Mouse (Mus musculus) erythroblast, embryonic 14.5 days (primary cell): Measurements from ENCODE around the gene Bin2. TPM values are rescaled to one million over a fixed set of nuclear protein-coding genes. Genes with fewer than 3 reads are reported as not detected.

ENCODE experiments used
- H3K27me3 ChIP-seq: 2 replicates; pipeline ENCODE4 v1.6.1; 2012; ENCODE audit warnings: inconsistent platforms; ENCODE audit not compliant: control insufficient read depth
- H3K36me3 ChIP-seq: 2 replicates; pipeline ENCODE4 v1.6.1; 2012; ENCODE audit warnings: mild to moderate bottlenecking, inconsistent platforms; ENCODE audit not compliant: control insufficient read depth
- H3K4me1 ChIP-seq: 2 replicates; pipeline ENCODE4 v1.6.1; 2012; ENCODE audit warnings: inconsistent platforms; ENCODE audit not compliant: control insufficient read depth
- H3K4me3 ChIP-seq: replicated peaks from 2 replicates; pipeline ENCODE3; 2012; ENCODE audit warnings: moderate library complexity, mild to moderate bottlenecking, inconsistent platforms
- H3K9me3 ChIP-seq: 2 replicates; pipeline ENCODE4 v1.6.1; 2012; ENCODE audit warnings: low read length, inconsistent platforms, mixed read lengths; ENCODE audit not compliant: control insufficient read depth
- GATA1 ChIP-seq: IDR thresholded peaks from 2 replicates; pipeline ENCODE4 v1.6.1; 2012; ENCODE audit warnings: low read length, inconsistent platforms, mixed read lengths
- TAL1 ChIP-seq: IDR thresholded peaks from 3 replicates; pipeline ENCODE4 v1.6.1; 2012; ENCODE audit warnings: low read length, inconsistent platforms, mixed read lengths
- polyA plus RNA-seq: library from polyadenylated mRNA; stranded (reverse); fragments of >175 nt; gene quantifications from 2 replicates; pipeline ENCODE4 v1.2.3, GENCODE M21; 2012

The Bin2 gene
- polyA plus RNA-seq, 1 experiment, result 2.2 TPM

DNA sequence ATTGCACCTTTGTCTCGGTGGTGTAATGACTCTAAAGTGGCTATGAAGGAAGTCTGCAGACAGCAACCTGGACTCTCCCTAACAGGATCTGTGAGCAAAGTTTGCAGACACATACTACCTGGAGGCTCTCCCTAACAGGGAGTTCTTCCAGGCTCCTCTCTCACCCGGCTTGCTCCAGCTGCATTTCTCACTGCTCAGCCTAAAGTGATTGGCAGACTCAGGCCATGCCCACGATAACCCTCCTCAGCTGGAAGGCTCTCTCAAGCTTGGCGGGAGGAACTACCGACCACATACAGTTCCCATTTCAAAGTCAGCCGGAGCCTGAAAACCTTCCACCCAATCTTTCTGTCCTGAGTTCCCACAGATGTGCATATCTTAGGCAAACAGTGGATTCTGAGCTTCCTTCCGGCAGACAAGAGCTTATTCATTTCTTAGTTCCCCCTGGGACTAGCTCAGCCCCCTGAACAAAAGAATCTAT lies 3.1 kb downstream of the Bin2 start:
- peaks cover 37% of the 10 kb centered on the region for H3K4me1 ChIP-seq
- no peak for TF ChIP-seq GATA1
- TF ChIP-seq TAL1, result no peak
- no peaks in the 10 kb centered on the region for H3K36me3 ChIP-seq
- no peaks in the 10 kb centered on the region for H3K9me3 ChIP-seq
- H3K4me3 ChIP-seq, result no peak overlapping the region
- H3K27me3 ChIP-seq, result peaks cover 22% of the 10 kb centered on the region

- Histone ChIP-seq H3K9me3 (no peaks in the 10 kb centered on the region), H3K36me3 (no peaks in the 10 kb centered on the region), H3K4me3 (no peak overlapping the region), H3K27me3 (peaks cover 22% of the 10 kb centered on the region), H3K4me1 (peaks cover 37% of the 10 kb centered on the region)
- TF ChIP-seq TAL1, result no peak
Observed at GRCm38 (mm10) chr15:100665411-100666218, 3.7 kb downstream of the Bin2 start.

GRCm38 (mm10) chr15:100664813-100665274 lies 4.5 kb downstream of the Bin2 start:
- no peaks in the 10 kb centered on the region for H3K9me3 ChIP-seq
- H3K27me3 ChIP-seq, result peaks cover 22% of the 10 kb centered on the region
- TF ChIP-seq TAL1 (no peak), GATA1 (no peak)
- H3K4me1 ChIP-seq, result peaks cover 37% of the 10 kb centered on the region
- no peak overlapping the region for H3K4me3 ChIP-seq
- no peaks in the 10 kb centered on the region for H3K36me3 ChIP-seq

DNA sequence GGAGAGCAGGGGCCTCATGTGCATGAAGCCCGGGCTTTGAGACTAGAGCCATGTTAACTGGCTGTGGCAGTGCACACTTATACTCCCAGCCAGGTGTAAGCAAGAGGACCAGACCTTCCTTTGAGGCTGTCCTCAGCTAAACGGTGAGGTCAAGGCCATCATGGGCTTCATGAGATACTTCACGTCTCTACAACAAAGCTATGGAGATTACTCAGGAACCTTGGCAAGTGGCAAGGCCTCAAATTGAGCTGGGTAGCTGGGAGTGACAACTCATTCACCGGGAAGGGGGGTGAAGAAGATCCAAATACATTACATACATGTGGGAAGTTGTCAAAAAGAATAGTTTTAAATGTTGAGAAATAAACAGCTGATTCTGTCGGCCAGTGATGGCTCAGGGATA lies 8.5 kb downstream of the Bin2 start:
- H3K4me3 ChIP-seq, result no peak overlapping the region
- H3K36me3 ChIP-seq, result peaks cover 2% of the 10 kb centered on the region
- no peaks in the 10 kb centered on the region for H3K9me3 ChIP-seq
- no peaks in the 10 kb centered on the region for H3K27me3 ChIP-seq
- TF ChIP-seq GATA1 (no peak), TAL1 (no peak)
- peaks cover 7% of the 10 kb centered on the region; the same call in 1 of the 2 replicates for H3K4me1 ChIP-seq

DNA sequence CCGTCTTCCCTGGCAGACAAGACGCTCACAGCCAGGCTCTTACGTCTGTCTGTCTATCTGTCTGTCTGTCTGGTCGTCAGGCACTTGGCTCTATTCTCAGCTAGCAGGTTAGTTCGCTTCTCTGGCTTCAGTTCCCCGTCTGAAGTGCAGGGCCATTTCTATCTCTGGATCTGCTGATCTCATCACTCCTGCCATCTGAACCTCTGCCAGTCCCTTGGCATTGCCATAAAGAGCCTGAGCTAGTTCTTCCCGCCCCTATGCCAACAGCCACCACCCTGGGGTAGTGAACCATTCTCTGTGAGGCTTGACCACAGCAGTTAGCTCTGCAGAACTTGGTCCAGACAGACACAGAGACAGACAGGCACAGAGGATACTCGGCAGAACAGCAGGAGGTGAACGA lies 9.0 kb downstream of the Bin2 start:
- Histone ChIP-seq H3K4me3 (no peak overlapping the region), H3K4me1 (peaks cover 4% of the 10 kb centered on the region; the same call in 1 of the 2 replicates), H3K9me3 (no peaks in the 10 kb centered on the region)

GRCm38 (mm10) chr15:100655201-100655600 lies 14.2 kb downstream of the Bin2 start:
- Histone ChIP-seq H3K27me3 (no peaks in the 10 kb centered on the region), H3K4me3 (no peak overlapping the region), H3K36me3 (peaks cover 4% of the 10 kb centered on the region), H3K4me1 (peaks cover 9% of the 10 kb centered on the region), H3K9me3 (no peaks in the 10 kb centered on the region)
- TF ChIP-seq GATA1, result no peak
- no peak for TF ChIP-seq TAL1

More for the DNA sequence above, 9.0 kb downstream of the Bin2 start:
- Histone ChIP-seq H3K36me3 (peaks cover 2% of the 10 kb centered on the region), H3K27me3 (no peaks in the 10 kb centered on the region)
- TF ChIP-seq GATA1, result no peak
- no peak for TF ChIP-seq TAL1

DNA sequence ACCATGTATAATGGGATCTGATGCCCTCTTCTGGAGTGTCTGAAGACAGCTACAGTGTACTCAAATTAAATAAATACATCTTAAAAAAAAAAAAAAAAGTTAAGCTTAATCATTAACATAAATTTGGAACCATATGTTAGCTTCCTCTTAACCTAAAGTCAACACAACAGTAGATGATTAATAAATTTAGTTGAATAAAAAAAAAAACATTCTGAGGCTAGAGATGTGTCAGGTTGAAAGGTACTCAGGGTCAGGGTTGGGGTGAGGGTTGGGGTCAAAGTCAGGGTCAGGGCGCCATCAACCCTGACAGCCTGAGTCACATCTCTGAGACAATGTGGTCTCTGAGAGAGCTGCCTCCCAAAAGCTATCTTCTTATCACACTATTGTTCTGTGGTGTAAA lies 15.1 kb downstream of the Bin2 start:
- Histone ChIP-seq H3K27me3 (no peaks in the 10 kb centered on the region), H3K36me3 (peaks cover 4% of the 10 kb centered on the region), H3K9me3 (no peaks in the 10 kb centered on the region), H3K4me3 (no peak overlapping the region), H3K4me1 (peaks cover 11% of the 10 kb centered on the region)
- TF ChIP-seq GATA1, result no peak
- no peak for TF ChIP-seq TAL1

GRCm38 (mm10) chr15:100651610-100652009 lies 17.7 kb downstream of the Bin2 start:
- peaks cover 11% of the 10 kb centered on the region for H3K4me1 ChIP-seq
- peaks cover 8% of the 10 kb centered on the region for H3K36me3 ChIP-seq
- H3K9me3 ChIP-seq, result no peaks in the 10 kb centered on the region
- TF ChIP-seq TAL1, result no peak
- no peak for TF ChIP-seq GATA1
- no peak overlapping the region for H3K4me3 ChIP-seq
- H3K27me3 ChIP-seq, result no peaks in the 10 kb centered on the region

DNA sequence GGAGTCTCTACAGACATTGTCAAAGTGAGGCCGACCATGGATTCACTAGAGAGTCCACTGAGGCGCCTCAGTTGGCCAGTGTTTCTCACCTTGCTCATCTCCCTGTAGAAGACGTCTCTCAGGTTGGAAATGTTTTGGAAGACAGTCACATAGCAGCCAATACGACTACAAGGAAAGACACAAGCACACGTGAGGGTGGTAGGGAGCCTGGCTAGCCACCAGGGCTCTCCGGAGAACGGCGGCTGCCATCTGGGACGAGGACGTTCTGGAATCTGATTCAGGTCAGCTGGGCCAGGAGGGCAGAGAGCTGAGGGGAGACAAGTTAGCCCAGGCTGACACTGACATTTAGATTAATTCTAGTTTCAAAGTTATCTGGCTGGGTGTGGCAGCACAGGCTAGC lies 19.2 kb downstream of the Bin2 start:
- H3K4me1 ChIP-seq, result peaks cover 11% of the 10 kb centered on the region
- peaks cover 8% of the 10 kb centered on the region for H3K36me3 ChIP-seq
- TF ChIP-seq GATA1, result no peak
- no peak for TF ChIP-seq TAL1
- H3K9me3 ChIP-seq, result no peaks in the 10 kb centered on the region
- no peaks in the 10 kb centered on the region for H3K27me3 ChIP-seq
- H3K4me3 ChIP-seq, result no peak overlapping the region
